Mouse (Mus musculus) heart, adult 9 months (tissue): Measurements from ENCODE around the gene Moxd2.

Experiments
- DNase-seq, 2 experiments: peaks; one replicate each; pipeline ENCODE4 v3.0.0; 2022; ENCODE audit warnings: low spot score in 2 of 2

The Moxd2 gene

DNA sequence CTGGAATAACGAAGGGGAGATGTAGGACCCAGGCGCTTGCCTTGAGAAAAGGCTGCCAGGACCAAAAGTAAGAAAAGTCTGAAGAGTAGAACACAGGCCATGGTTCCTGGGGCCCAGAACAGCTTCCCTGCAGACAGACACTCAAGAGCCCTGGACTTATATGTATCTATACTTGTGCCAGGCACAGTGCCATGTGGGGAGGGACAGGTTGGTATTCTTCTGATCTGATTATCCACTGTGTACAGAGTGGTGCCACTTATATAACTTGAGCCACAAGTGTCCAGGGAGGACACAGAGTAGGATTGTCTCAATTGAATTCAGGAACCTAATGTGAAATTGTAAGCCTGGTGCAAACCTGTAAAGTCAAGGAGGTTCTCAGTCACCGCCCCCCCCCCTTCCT, at the start of gene Moxd2:
Gene Moxd2, minus strand, starts transcription at position 101 of the 400 bp plus-strand sequence.
- DNase-seq, result no peak

DNA sequence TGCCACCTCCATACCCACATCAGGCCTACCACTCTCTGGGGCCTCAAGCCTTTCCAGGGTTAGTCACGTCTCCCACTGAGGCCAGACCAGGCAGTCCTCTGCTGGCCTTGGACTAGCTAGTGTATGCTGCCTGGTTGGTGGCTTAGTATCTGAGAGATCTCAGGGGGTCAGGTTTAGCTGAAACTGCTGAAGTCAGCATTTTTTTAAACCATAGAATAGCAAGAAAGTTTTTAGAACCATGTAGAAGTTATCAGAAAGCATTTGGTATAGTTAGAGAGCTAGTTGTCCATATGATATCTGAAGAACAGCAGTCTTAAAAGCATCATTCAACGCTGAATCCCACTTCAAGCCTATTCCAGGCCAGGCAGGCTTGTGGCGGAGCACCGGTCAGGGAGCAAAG, 32.7 kb upstream of the Moxd2 start:
- no peak for DNase-seq

DNA sequence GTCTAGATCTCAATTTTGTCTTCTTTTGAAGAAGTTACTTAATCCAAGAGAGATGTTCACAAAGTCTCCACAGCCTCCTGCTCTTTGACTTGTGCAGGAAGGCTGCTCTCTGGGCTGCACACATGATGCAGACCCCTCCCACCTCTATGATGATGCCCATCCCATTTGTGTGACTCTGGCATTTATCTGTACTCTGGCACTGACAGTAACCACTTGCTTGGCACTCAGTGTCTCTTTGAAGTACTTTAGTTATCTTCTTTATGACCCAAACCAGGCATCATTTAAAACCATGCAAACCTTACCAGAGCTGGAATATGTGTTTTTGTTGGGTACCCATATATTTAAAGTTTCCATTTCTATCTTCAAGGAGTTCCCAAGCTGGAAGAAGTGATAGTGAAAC, 13.0 kb upstream of the Moxd2 start, which contains the start of gene Prss58:
Gene Prss58, minus strand, starts transcription at position 101 of the 400 bp plus-strand sequence.
- DNase-seq, result no peak

DNA sequence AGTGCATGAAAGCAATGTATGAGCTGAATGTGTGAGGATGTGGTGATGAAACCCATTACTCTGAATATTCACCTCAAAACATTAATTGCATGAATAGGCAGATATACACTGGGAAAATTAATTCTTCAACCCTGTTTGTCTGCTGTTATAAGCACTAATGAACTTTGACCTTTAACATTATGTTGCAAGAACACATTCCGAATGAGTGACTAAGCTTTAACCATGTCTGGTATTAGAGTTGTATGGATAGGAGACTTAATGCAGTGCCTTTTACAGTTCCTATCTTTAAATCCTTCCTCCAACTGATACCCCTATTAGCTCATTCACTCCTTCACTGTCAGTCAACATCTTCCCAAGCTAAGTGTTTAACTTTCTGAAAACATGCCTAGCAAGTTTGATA, 7.4 kb upstream of the Moxd2 start:
- DNase-seq, result no peak

DNA sequence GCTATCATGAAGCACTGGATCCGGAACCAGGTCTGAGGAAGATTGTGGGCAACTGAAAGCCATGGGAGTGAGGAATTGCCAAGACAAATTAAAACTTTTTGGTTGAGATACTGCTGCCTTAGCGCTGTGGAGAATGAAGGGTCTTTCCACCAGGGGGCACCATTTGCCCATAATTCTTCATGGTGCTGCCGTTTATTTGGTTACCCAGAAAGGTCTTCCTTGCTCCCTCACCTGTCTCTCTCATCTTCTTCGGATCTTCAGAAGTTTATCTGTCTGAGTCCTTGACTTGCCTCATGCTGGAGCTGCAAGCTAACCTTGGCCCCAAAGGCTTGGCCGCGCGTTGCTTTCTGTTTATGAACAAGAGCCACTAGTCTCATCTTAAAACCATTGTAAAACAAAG, 6.3 kb upstream of the Moxd2 start:
- DNase-seq, result no peak

DNA sequence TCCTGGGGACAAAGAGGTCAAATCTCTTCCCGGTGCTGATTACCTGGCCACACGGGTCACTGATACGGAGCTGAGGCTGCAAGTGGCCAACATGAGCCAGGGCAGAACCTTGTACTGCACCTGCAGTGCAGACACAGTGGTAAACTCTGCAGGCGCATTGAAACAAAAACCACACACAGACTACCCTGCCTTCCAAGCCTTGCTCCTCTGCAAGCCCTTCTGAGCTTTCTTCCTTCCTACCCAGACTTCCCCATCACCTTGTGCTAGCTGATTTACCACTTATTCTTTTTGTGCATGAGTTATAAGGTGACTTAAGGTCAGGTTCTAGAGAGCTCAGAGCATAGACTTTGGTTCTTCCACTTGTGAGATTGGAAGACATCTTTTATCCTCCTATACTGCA, 4.5 kb upstream of the Moxd2 start:
- no peak for DNase-seq

DNA sequence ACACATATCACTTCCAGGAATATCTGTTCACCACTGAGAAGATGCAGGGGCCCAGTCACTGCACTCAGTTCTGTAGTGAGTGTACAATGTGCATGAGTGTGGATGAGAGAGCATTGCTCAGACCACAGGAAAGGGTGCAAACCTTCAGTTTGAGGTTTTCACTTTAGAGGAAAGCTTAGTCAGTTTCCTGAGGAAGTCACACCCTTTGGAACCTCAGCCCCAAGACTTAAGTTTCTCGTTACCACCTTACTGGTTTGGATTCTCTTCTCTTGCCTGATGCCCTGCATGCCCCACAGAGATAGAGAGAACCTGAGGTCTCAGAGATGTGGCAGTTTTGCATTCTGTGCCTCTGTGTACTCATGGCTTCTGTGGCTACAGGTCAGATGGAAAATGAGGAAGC, 3.7 kb upstream of the Moxd2 start:
- DNase-seq, result no peak

DNA sequence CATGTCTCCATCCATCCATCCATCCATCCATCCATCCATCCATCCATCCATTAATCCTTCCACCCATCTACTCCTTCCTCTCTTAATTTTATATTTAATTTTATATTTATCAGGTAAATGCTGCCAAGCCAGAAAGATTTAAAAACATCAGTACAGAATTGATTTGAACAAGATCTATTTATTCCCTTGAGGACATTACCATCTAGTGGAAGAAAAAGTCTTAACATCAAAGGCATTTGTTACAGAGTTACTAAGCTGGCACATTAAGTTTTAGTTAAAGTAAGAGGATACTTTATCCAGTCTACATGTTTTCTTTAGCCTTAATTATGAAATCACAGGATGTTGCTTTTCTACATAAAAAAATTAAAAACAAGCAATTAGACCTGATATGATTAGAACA, 42.0 kb downstream of the Moxd2 start:
- DNase-seq, result no peak
